ENCODE assay signal across 11 mouse cellular contexts in genomic region chr16:34331630-34332029, GRCm38 (mm10).
DNase-seq lines count a peak whose midpoint lies in the region; ATAC-seq and TF ChIP-seq lines count a peak whose summit lies in the region.
"Had no signal": no experiment of that assay in that cellular context is flagged by ENCODE, and none has a peak within 500 bp of the region (broad histone marks: within the 10 kb centered on the region; RNA-seq: fewer than 3 reads in every experiment).

No protein-coding gene starts in this region.

- intact Hi-C loops in heart, postnatal 10 days (cut with DNase I), result no loop called here

- TF ChIP-seq POLR2A in embryonic fibroblast, embryonic 13.5 days (IDR thresholded peaks at IDR 0.05; ENCODE audit: low read depth, low read length), result no peak
- TF ChIP-seq POLR2A in myocyte (IDR thresholded peaks at IDR 0.05; ENCODE audit: insufficient read length, low read depth), result no peak

- no peaks in the 10 kb centered on the region for H3K27me3 ChIP-seq in myocyte (ENCODE audit: control insufficient read depth, insufficient read depth, insufficient read length)

- no peak overlapping the region for H3ac ChIP-seq in myocyte (ENCODE audit: control insufficient read depth, insufficient read length)

- H3K79me2 ChIP-seq in myocyte (ENCODE audit: control insufficient read depth, insufficient read depth), result no peaks in the 10 kb centered on the region

- H3K4me1 ChIP-seq in embryonic fibroblast, embryonic 13.5 days (ENCODE audit: control insufficient read depth, insufficient read depth, low read length), result peaks cover 11% of the 10 kb centered on the region

- no peak overlapping the region for H3K4me3 ChIP-seq in layer of hippocampus, adult 2 months
- H3K4me3 ChIP-seq in embryonic fibroblast, embryonic 13.5 days (ENCODE audit: insufficient read depth, low read length), result no peak overlapping the region
- H3K4me3 ChIP-seq in myocyte, result no peak overlapping the region
- H3K4me3 ChIP-seq: erythroblast, embryonic 14.5 days had no signal

- no peak for ATAC-seq in erythroid progenitor cell, adult 5-6 weeks (replicated peaks; ENCODE audit: low FRiP score, poor library complexity, severe bottlenecking)
- ATAC-seq: midbrain, embryonic 16.5 days had no signal

- no peak for TF ChIP-seq CTCF in layer of hippocampus, adult 2 months (conservative IDR thresholded peaks at IDR 0.05)
- TF ChIP-seq CTCF in embryonic fibroblast, embryonic 13.5 days (IDR thresholded peaks at IDR 0.05; ENCODE audit: borderline replicate concordance, insufficient read depth, low read length), result no peak

- no peaks in the 10 kb centered on the region for H3K36me3 ChIP-seq in myocyte (ENCODE audit: control insufficient read depth, insufficient read depth)

- peak overlapping the region; percentile 50 for H3K4me2 ChIP-seq in myocyte (ENCODE audit: low read depth)

- H3K27ac ChIP-seq in layer of hippocampus, adult 2 months, result peak overlapping the region; percentile 10; the same call in 1 of the 2 replicates
- peak overlapping the region; percentile 66 for H3K27ac ChIP-seq in embryonic fibroblast, embryonic 13.5 days (ENCODE audit: insufficient read depth, low read length)

- DNase-seq in layer of hippocampus, adult 2 months (ENCODE audit: low spot score in 2 of 2), result no peak
- no peak for DNase-seq in layer of hippocampus, adult 11-12 months (ENCODE audit: low spot score)
- DNase-seq in heart, postnatal 10 days, result peak; percentile 73 to 80
- no peak for DNase-seq in cerebellum, postnatal 14 days
- no peak for DNase-seq in cerebellum, adult 9-11 months
- DNase-seq: cerebellum, adult 11 months had no signal

TF ChIP-seq in myocyte, 11 proteins besides CTCF, POLR2A, EP300 and RAD21:
- no peak for TF ChIP-seq REST (IDR thresholded peaks at IDR 0.05; ENCODE audit: insufficient read depth, insufficient read length)
- no peak for TF ChIP-seq CEBPB (IDR thresholded peaks at IDR 0.05; ENCODE audit: insufficient read depth, poor library complexity, severe bottlenecking)
- no peak for TF ChIP-seq TCF3 (IDR thresholded peaks at IDR 0.05; ENCODE audit: insufficient read length, low read depth)
- no peak for TF ChIP-seq SRF (IDR thresholded peaks at IDR 0.05; ENCODE audit: control insufficient read depth, insufficient read length, low read depth)
- TF ChIP-seq TCF12 (IDR thresholded peaks at IDR 0.05; ENCODE audit: insufficient read depth, poor library complexity, severe bottlenecking), result peak; percentile 77
- TF ChIP-seq MYOD1 (IDR thresholded peaks at IDR 0.05; ENCODE audit: control insufficient read depth in 1 of 3, insufficient read length in 2 of 3, low read depth in 2 of 3), result peak in 2 of 3 experiments; percentile 79 to 83
- TF ChIP-seq MYOG (IDR thresholded peaks at IDR 0.05; ENCODE audit: control insufficient read depth in 1 of 3, insufficient read depth in 1 of 3, insufficient read length in 2 of 3, low read depth in 2 of 3), result peak in 2 of 3 experiments; percentile 75 to 82

Comparison
In these comparisons a context has a peak if more than half of its experiments do, and no peak if none do; other contexts are left out.
1. DNase-seq: peak in heart, postnatal 10 days (2 of 2); none in layer of hippocampus, adult 2 months (0 of 2), layer of hippocampus, adult 11-12 months (single experiment), cerebellum, postnatal 14 days (0 of 2) and cerebellum, adult 9-11 months (single experiment).